Mouse (Mus musculus) adrenal gland, adult 2 months (tissue): Measurements from ENCODE around the gene Rnf25. TPM values are rescaled to one million over a fixed set of nuclear protein-coding genes. Genes with fewer than 3 reads are reported as not detected.

Source experiments
- microRNA-seq, 2 experiments: library from miRNA; unstranded; fragments of <30 nt; microRNA quantifications; one replicate each; pipeline ENCODE4 v1.2.0; 2021
- polyA plus RNA-seq: library from polyadenylated mRNA; depleted of rRNA; stranded (reverse); fragments of >200 nt; gene quantifications from 2 replicates; pipeline ENCODE4 v1.2.3, GENCODE M21; 2012; rRNA removed
- total RNA-seq, 2 experiments: library from RNA; stranded (reverse); gene quantifications; 2 replicates each; pipeline ENCODE4 v1.2.3; 2021

Gene Rnf25
- total and polyA plus RNA-seq, 3 experiments: 28.3 to 70.2 (median 49.8) TPM

Small RNA genes within 50 kb of the gene (microRNA-seq; reads per million reads assigned to microRNA genes)
- gene Gm25035: 0 reads per million in 2 experiments

Other genes starting within 250 kb of the Rnf25 start
- under 1 TPM; 0.29 to 0.69 TPM for gene Catip, start 239.3 kb downstream of the Rnf25 start, total RNA-seq
- 0.24 and 0.51 TPM in 2 replicates for gene Catip, start 239.3 kb downstream of the Rnf25 start, polyA plus RNA-seq
- gene Slc11a1, start 226.2 kb downstream of the Rnf25 start, total RNA-seq: 10 to 100 TPM; 13.1 to 16.3 TPM
- 39.4 and 50.7 TPM in 2 replicates for gene Slc11a1, start 226.2 kb downstream of the Rnf25 start, polyA plus RNA-seq
- gene Ctdsp1, start 209.9 kb downstream of the Rnf25 start, total RNA-seq: 100 to 1,000 TPM; 169 to 172 TPM
- 195 and 226 TPM in 2 replicates for gene Ctdsp1, start 209.9 kb downstream of the Rnf25 start, polyA plus RNA-seq
- gene Vil1, start 192.0 kb downstream of the Rnf25 start, total RNA-seq: 1 to 10 TPM in 1 of 2 experiments, under 1 TPM in 1; 0.95 to 1.1 TPM
- gene Vil1, start 192.0 kb downstream of the Rnf25 start, polyA plus RNA-seq: 0.13 and 0.20 TPM in 2 replicates
- gene Cnot9, start 95.3 kb downstream of the Rnf25 start, total RNA-seq: 10 to 100 TPM; 24.0 to 26.7 TPM
- gene Cnot9, start 95.3 kb downstream of the Rnf25 start, polyA plus RNA-seq: 8.4 and 10.1 TPM in 2 replicates
- gene Plcd4, start 58.5 kb downstream of the Rnf25 start, total RNA-seq: under 1 TPM; 0.37 to 0.79 TPM
- gene Plcd4, start 58.5 kb downstream of the Rnf25 start, polyA plus RNA-seq: 0.07 and 0.11 TPM in 2 replicates
- 10 to 100 TPM; 13.3 to 15.0 TPM for gene Usp37, start 57.1 kb downstream of the Rnf25 start, total RNA-seq
- gene Usp37, start 57.1 kb downstream of the Rnf25 start, polyA plus RNA-seq: 2.5 and 4.3 TPM in 2 replicates
- 10 to 100 TPM; 13.5 to 16.3 TPM for gene Zfp142, start 13.2 kb downstream of the Rnf25 start, total RNA-seq
- gene Zfp142, start 13.2 kb downstream of the Rnf25 start, polyA plus RNA-seq: 13.2 and 14.6 TPM in 2 replicates
- 10 to 100 TPM; 31.4 to 32.1 TPM for gene Bcs1l, start 13.1 kb downstream of the Rnf25 start, total RNA-seq
- 13.2 and 16.7 TPM in 2 replicates for gene Bcs1l, start 13.1 kb downstream of the Rnf25 start, polyA plus RNA-seq
- gene Stk36, start within 50 bp of the Rnf25 start, total RNA-seq: 1 to 10 TPM; 3.9 to 4.3 TPM
- gene Stk36, start within 50 bp of the Rnf25 start, polyA plus RNA-seq: 7.4 and 10.0 TPM in 2 replicates
- 10 to 100 TPM; 13.1 to 21.9 TPM for gene Ttll4, start 60.3 kb upstream of the Rnf25 start, total RNA-seq
- 12.9 and 14.0 TPM in 2 replicates for gene Ttll4, start 60.3 kb upstream of the Rnf25 start, polyA plus RNA-seq
- 10 to 100 TPM; 13.1 to 16.8 TPM for gene Cyp27a1, start 112.2 kb upstream of the Rnf25 start, total RNA-seq
- gene Cyp27a1, start 112.2 kb upstream of the Rnf25 start, polyA plus RNA-seq: 8.7 and 9.5 TPM in 2 replicates
- under 1 TPM in 1 of 2 experiments, not detected in 1; 0.17 TPM for gene Prkag3, start 147.8 kb upstream of the Rnf25 start, total RNA-seq
- 0.20 and 0.26 TPM in 2 replicates for gene Prkag3, start 147.8 kb upstream of the Rnf25 start, polyA plus RNA-seq
- 1 to 10 TPM; 2.3 to 5.7 TPM for gene Wnt6, start 170.5 kb upstream of the Rnf25 start, total RNA-seq
- 11.5 and 17.1 TPM in 2 replicates for gene Wnt6, start 170.5 kb upstream of the Rnf25 start, polyA plus RNA-seq
- 1 to 10 TPM in 1 of 2 experiments, under 1 TPM in 1; 0.23 to 1.2 TPM for gene Wnt10a, start 190.1 kb upstream of the Rnf25 start, total RNA-seq
- gene Wnt10a, start 190.1 kb upstream of the Rnf25 start, polyA plus RNA-seq: 2.1 and 2.4 TPM in 2 replicates